ENCODE assay signal across 7 mouse cellular contexts in the genomic region with DNA sequence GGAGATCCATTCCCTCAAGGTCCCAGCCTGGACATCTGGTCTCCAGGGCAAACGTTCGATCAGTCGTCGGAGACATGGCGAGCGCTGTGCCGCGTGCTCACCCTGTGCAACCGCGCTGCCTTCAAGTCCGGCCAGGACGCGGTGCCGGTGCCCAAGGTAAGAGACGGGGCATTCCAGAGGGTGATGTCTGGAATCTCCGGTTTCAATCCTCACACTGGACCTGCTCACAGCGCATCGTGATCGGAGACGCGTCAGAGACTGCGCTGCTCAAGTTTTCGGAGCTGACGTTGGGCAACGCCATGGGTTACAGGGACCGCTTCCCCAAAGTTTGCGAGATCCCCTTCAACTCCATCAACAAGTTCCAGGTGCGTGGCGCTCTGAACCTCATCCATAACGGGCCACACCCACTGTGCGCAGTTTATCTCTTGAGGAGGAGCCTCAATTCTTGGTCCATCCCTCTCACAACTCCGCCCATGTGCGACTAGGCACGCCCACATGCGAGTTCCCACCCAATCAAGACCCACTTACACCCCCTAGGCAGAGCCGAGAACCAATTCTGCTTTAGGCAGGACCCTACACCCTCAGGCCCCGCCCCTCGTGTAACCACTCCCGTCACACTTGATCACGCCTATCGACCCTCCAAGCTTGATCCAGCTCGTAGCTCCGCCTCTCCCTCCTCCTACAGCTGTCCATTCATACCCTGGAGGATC. TPM values are rescaled to one million over a fixed set of nuclear protein-coding genes. Genes with fewer than 3 reads are reported as not detected.
DNase-seq lines count a peak whose midpoint lies in the region; ATAC-seq and TF ChIP-seq lines count a peak whose summit lies in the region.

No protein-coding gene starts in this region.

- no peak overlapping the region for H3K27ac ChIP-seq in limb, embryonic 12.5 days
- H3K27ac ChIP-seq in midbrain, embryonic 13.5 days = no peak overlapping the region
- H3K27ac ChIP-seq in spleen, adult 2 months (ENCODE audit: insufficient read depth, low read length) = no peak overlapping the region

- TF ChIP-seq CTCF in spleen, adult 2 months (IDR thresholded peaks at IDR 0.05; ENCODE audit: extremely low read depth, insufficient read depth, insufficient read length, insufficient replicate concordance) = no peak

- no peak overlapping the region for H3K9ac ChIP-seq in limb, embryonic 12.5 days (replicated peaks)
- H3K9ac ChIP-seq in midbrain, embryonic 13.5 days (replicated peaks) = peak overlapping the region; percentile 28; the same call in 1 of the 2 replicates

- 0 out of 2 replicates have a peak, but pooled peaks cover 7% of the 10 kb centered on the region for H3K4me1 ChIP-seq in limb, embryonic 12.5 days (replicated peaks)
- H3K4me1 ChIP-seq in midbrain, embryonic 13.5 days (replicated peaks) = peaks cover 13% of the 10 kb centered on the region
- H3K4me1 ChIP-seq in spleen, adult 2 months (ENCODE audit: control insufficient read depth, insufficient read depth, insufficient read length) = peaks cover 9% of the 10 kb centered on the region

- H3K27me3 ChIP-seq in limb, embryonic 12.5 days = peaks cover 48% of the 10 kb centered on the region
- H3K27me3 ChIP-seq in midbrain, embryonic 13.5 days = peaks cover 44% of the 10 kb centered on the region
- peaks cover 2% of the 10 kb centered on the region; the same call in 1 of the 2 replicates for H3K27me3 ChIP-seq in spleen, adult 2 months (ENCODE audit: control insufficient read depth, insufficient read depth, low read length)

- DNase-seq in embryo, embryonic 11 days = peak; percentile 93
- peak; percentile 53 to 56 for DNase-seq in heart, adult 18-20 months
- peak; percentile 46 for DNase-seq in kidney, adult 11 months
- DNase-seq in spleen, adult 2 months (ENCODE audit: low read depth in 1 of 2, low spot score in 2 of 2) = peak; percentile 46 to 73

- peak overlapping the region; percentile 60 for H3K4me2 ChIP-seq in limb, embryonic 12.5 days
- peak overlapping the region; percentile 57 for H3K4me2 ChIP-seq in midbrain, embryonic 13.5 days (replicated peaks)

- no peaks in the 10 kb centered on the region for H3K9me3 ChIP-seq in limb, embryonic 12.5 days
- no peaks in the 10 kb centered on the region for H3K9me3 ChIP-seq in midbrain, embryonic 13.5 days

- no peak for TF ChIP-seq POLR2A in spleen, adult 2 months (IDR thresholded peaks at IDR 0.05; ENCODE audit: low read depth, low read length)

- H3K4me3 ChIP-seq in limb, embryonic 12.5 days (replicated peaks) = peak overlapping the region; percentile 36
- H3K4me3 ChIP-seq in midbrain, embryonic 13.5 days (replicated peaks) = peak overlapping the region; percentile 35
- peak overlapping the region; percentile 46; the same call in 1 of the 2 replicates for H3K4me3 ChIP-seq in spleen, adult 2 months (ENCODE audit: extremely low read depth, insufficient read depth, insufficient read length)

- ATAC-seq in activated CD4-positive, CD25-positive, alpha-beta regulatory T cell, adult 4 months = peak; percentile 23
- ATAC-seq in limb, embryonic 12.5 days (ENCODE audit: insufficient number of reproducible peaks, insufficient read depth, low FRiP score, low TSS enrichment, low read depth) = peak; percentile 89
- ATAC-seq in midbrain, embryonic 13.5 days = peak; percentile 92

- WGBS in limb, embryonic 12.5 days = 4% methylated on average over 43 of the region's 43 CpGs
- WGBS in midbrain, embryonic 13.5 days = 3% methylated on average over 43 of the region's 43 CpGs
- whole genome bisulfite sequencing in spleen, adult 2 months = 5% methylated on average over 43 of the region's 43 CpGs

- H3K36me3 ChIP-seq in limb, embryonic 12.5 days = no peaks in the 10 kb centered on the region
- no peaks in the 10 kb centered on the region for H3K36me3 ChIP-seq in midbrain, embryonic 13.5 days
- no peaks in the 10 kb centered on the region for H3K36me3 ChIP-seq in spleen, adult 2 months (ENCODE audit: control insufficient read depth, insufficient read depth, low read length)

RNA-seq across cellular contexts. Expression of gene Atp4a, which starts 5.2 kb away (rescaled TPM):
- polyA plus RNA-seq in activated CD4-positive, CD25-positive, alpha-beta regulatory T cell, adult 4 months (2017; shearing (Covaris generic)) = not detected
- total RNA-seq in heart, adult 18-20 months (2021) = under 1 TPM in 1 of 2 experiments, not detected in 1; 0.51 TPM
- polyA plus RNA-seq in limb, embryonic 12.5 days (2016; fragmentation: Nextera tagmentation; extraction: Ambion mirVana) = 0.50 and 0.60 TPM in 2 replicates
- polyA plus RNA-seq in midbrain, embryonic 13.5 days (2015; fragmentation: Nextera tagmentation; extraction: Ambion mirVana) = 0.62 and 1.3 TPM in 2 replicates
- 0.90 and 1.0 TPM in 2 replicates for polyA plus RNA-seq in spleen, adult 2 months (2012; rRNA removed)

RNA-seq across cellular contexts. Expression of gene Tmem147, which starts 12.2 kb away (rescaled TPM):
- 10 to 100 TPM; 46.6 to 48.1 TPM for polyA plus RNA-seq in activated CD4-positive, CD25-positive, alpha-beta regulatory T cell, adult 4 months (2017; shearing (Covaris generic))
- total RNA-seq in heart, adult 18-20 months (2021) = 100 to 1,000 TPM; 238 to 252 TPM
- 158 and 162 TPM in 2 replicates for polyA plus RNA-seq in limb, embryonic 12.5 days (2016; fragmentation: Nextera tagmentation; extraction: Ambion mirVana)
- 200 and 203 TPM in 2 replicates for polyA plus RNA-seq in midbrain, embryonic 13.5 days (2015; fragmentation: Nextera tagmentation; extraction: Ambion mirVana)
- polyA plus RNA-seq in spleen, adult 2 months (2012; rRNA removed) = 103 and 107 TPM in 2 replicates

RNA-seq across cellular contexts. Expression of gene 2200002J24Rik, which starts 18.4 kb away (rescaled TPM):
- not detected for polyA plus RNA-seq in activated CD4-positive, CD25-positive, alpha-beta regulatory T cell, adult 4 months (2017; shearing (Covaris generic))
- not detected for total RNA-seq in heart, adult 18-20 months (2021)
- polyA plus RNA-seq in limb, embryonic 12.5 days (2016; fragmentation: Nextera tagmentation; extraction: Ambion mirVana) = not detected in 2 replicates
- polyA plus RNA-seq in midbrain, embryonic 13.5 days (2015; fragmentation: Nextera tagmentation; extraction: Ambion mirVana) = not detected in 2 replicates
- 0.41 and 0.63 TPM in 2 replicates for polyA plus RNA-seq in spleen, adult 2 months (2012; rRNA removed)

RNA-seq across cellular contexts. Expression of gene Gapdhs, which starts 26.3 kb away (rescaled TPM):
- not detected for polyA plus RNA-seq in activated CD4-positive, CD25-positive, alpha-beta regulatory T cell, adult 4 months (2017; shearing (Covaris generic))
- not detected for total RNA-seq in heart, adult 18-20 months (2021)
- 0.51 and 0.71 TPM in 2 replicates for polyA plus RNA-seq in limb, embryonic 12.5 days (2016; fragmentation: Nextera tagmentation; extraction: Ambion mirVana)
- 1.1 and 2.2 TPM in 2 replicates for polyA plus RNA-seq in midbrain, embryonic 13.5 days (2015; fragmentation: Nextera tagmentation; extraction: Ambion mirVana)
- polyA plus RNA-seq in spleen, adult 2 months (2012; rRNA removed) = 0.12 TPM in 1 of 2 replicates, not detected in the other

RNA-seq across cellular contexts. Expression of gene Sbsn, which starts 34.1 kb away (rescaled TPM):
- polyA plus RNA-seq in activated CD4-positive, CD25-positive, alpha-beta regulatory T cell, adult 4 months (2017; shearing (Covaris generic)) = under 1 TPM in 1 of 2 experiments, not detected in 1; 0.69 TPM
- total RNA-seq in heart, adult 18-20 months (2021) = 1 to 10 TPM; 2.1 to 3.7 TPM
- polyA plus RNA-seq in limb, embryonic 12.5 days (2016; fragmentation: Nextera tagmentation; extraction: Ambion mirVana) = 1.7 and 2.3 TPM in 2 replicates
- polyA plus RNA-seq in midbrain, embryonic 13.5 days (2015; fragmentation: Nextera tagmentation; extraction: Ambion mirVana) = 2.3 TPM in 2 replicates
- polyA plus RNA-seq in spleen, adult 2 months (2012; rRNA removed) = 0.47 and 0.97 TPM in 2 replicates

Comparison
In these comparisons a context has a peak if more than half of its experiments do, and no peak if none do; other contexts are left out.
1. ATAC-seq: peak in every context shown above with its lines; median percentile 92 in midbrain, embryonic 13.5 days; 89 in limb, embryonic 12.5 days; 23 in activated CD4-positive, CD25-positive, alpha-beta regulatory T cell, adult 4 months.